Mouse (Mus musculus) midbrain, embryonic 15.5 days (tissue): Measurements from ENCODE around the gene Kansl1. TPM values are rescaled to one million over a fixed set of nuclear protein-coding genes. Genes with fewer than 3 reads are reported as not detected.

Source experiments
- ATAC-seq: fragments of 200-750 bp; cut with Nextera tagmentation; replicated peaks from 2 replicates; pipeline ENCODE4 v1.8.0; 2017; ENCODE audit warnings: moderate TSS enrichment
- H3K27ac ChIP-seq: fragments of 300-500 bp; sonication (generic); 2 replicates; pipeline ENCODE4 v1.5.1; 2015; ENCODE audit warnings: mild to moderate bottlenecking, inconsistent platforms
- H3K27me3 ChIP-seq: fragments of 300-500 bp; sonication (generic); replicated peaks from 2 replicates; pipeline ENCODE4 v1.6.1; 2015; ENCODE audit warnings: inconsistent platforms
- H3K36me3 ChIP-seq: fragments of 300-500 bp; sonication (generic); replicated peaks from 2 replicates; pipeline ENCODE4 v1.6.1; 2015; ENCODE audit warnings: inconsistent platforms
- H3K4me1 ChIP-seq: fragments of 300-500 bp; sonication (generic); 2 replicates; pipeline ENCODE4 v1.6.1; 2015; ENCODE audit warnings: inconsistent platforms
- H3K4me2 ChIP-seq: fragments of 300-500 bp; sonication (generic); 2 replicates; pipeline ENCODE4 v1.6.1; 2015; ENCODE audit warnings: inconsistent platforms, mild to moderate bottlenecking, moderate library complexity
- H3K4me3 ChIP-seq: fragments of 300-500 bp; sonication (generic); 2 replicates; pipeline ENCODE4 v1.5.1; 2015; ENCODE audit warnings: mild to moderate bottlenecking, inconsistent platforms
- H3K9ac ChIP-seq: fragments of 300-500 bp; sonication (generic); 2 replicates; pipeline ENCODE4 v1.6.1; 2015; ENCODE audit warnings: mild to moderate bottlenecking, inconsistent platforms
- H3K9me3 ChIP-seq: fragments of 300-500 bp; sonication (generic); 2 replicates; pipeline ENCODE4 v1.6.1; 2016; ENCODE audit warnings: inconsistent platforms
- WGBS: fragments of 180-500 bp; shearing (Covaris S2); methylation state at CpG from one replicate; pipeline ENCODE4 v1.1.7; 2015; ENCODE audit warnings: mixed read lengths; 5-methylcytosine and 5-hydroxymethylcytosine counted together
- polyA plus RNA-seq: library from polyadenylated mRNA; unstranded; fragments of >200 nt; fragmentation: Nextera tagmentation; extraction: Ambion mirVana; gene quantifications from 2 replicates; pipeline ENCODE4 v1.2.1, GENCODE M21; 2015

The Kansl1 gene
- polyA plus RNA-seq, 1 experiment from 2014 or later, result 31.1 TPM

GRCm38 (mm10) chr11:104435753-104436152 lies 32.9 kb downstream of the Kansl1 start:
- Histone ChIP-seq H3K4me1 (peaks cover 34% of the 10 kb centered on the region), H3K4me3 (no peak overlapping the region), H3K36me3 (no peaks in the 10 kb centered on the region), H3K9me3 (no peaks in the 10 kb centered on the region), H3K9ac (no peak overlapping the region), H3K27me3 (no peaks in the 10 kb centered on the region), H3K27ac (no peak overlapping the region), H3K4me2 (no peak overlapping the region)
- no peak for ATAC-seq

GRCm38 (mm10) chr11:104435141-104435540 lies 33.5 kb downstream of the Kansl1 start:
- H3K27me3 ChIP-seq, result no peaks in the 10 kb centered on the region
- H3K27ac ChIP-seq, result no peak overlapping the region
- 85% methylated on average over 1 of the region's 1 CpGs for WGBS
- no peak overlapping the region for H3K9ac ChIP-seq
- H3K4me3 ChIP-seq, result no peak overlapping the region
- H3K4me1 ChIP-seq, result peaks cover 34% of the 10 kb centered on the region
- no peak for ATAC-seq
- H3K9me3 ChIP-seq, result no peaks in the 10 kb centered on the region
- no peaks in the 10 kb centered on the region for H3K36me3 ChIP-seq
- no peak overlapping the region for H3K4me2 ChIP-seq

GRCm38 (mm10) chr11:104432251-104432650 lies 36.4 kb downstream of the Kansl1 start:
- no peaks in the 10 kb centered on the region for H3K27me3 ChIP-seq
- H3K9me3 ChIP-seq, result no peaks in the 10 kb centered on the region
- peaks cover 16% of the 10 kb centered on the region for H3K4me1 ChIP-seq
- H3K4me2 ChIP-seq, result no peak overlapping the region
- no peak overlapping the region for H3K27ac ChIP-seq
- ATAC-seq, result no peak
- H3K36me3 ChIP-seq, result no peaks in the 10 kb centered on the region
- no peak overlapping the region for H3K4me3 ChIP-seq
- H3K9ac ChIP-seq, result no peak overlapping the region

- no peak overlapping the region for H3K4me2 ChIP-seq
- 79% methylated on average over 1 of the region's 1 CpGs for WGBS
- ATAC-seq, result no peak
Observed at GRCm38 (mm10) chr11:104431807-104432206, 36.9 kb downstream of the Kansl1 start.

GRCm38 (mm10) chr11:104424727-104425416 lies 43.8 kb downstream of the Kansl1 start:
- Histone ChIP-seq H3K36me3 (peaks cover 10% of the 10 kb centered on the region; the same call in 1 of the 2 replicates), H3K4me1 (peaks cover 8% of the 10 kb centered on the region), H3K9me3 (no peaks in the 10 kb centered on the region), H3K4me3 (no peak overlapping the region), H3K9ac (no peak overlapping the region), H3K27ac (no peak overlapping the region), H3K4me2 (no peak overlapping the region), H3K27me3 (no peaks in the 10 kb centered on the region)
- ATAC-seq, result no peak
- 85% methylated on average over 16 of the region's 16 CpGs for WGBS

More at GRCm38 (mm10) chr11:104431807-104432206, 36.9 kb downstream of the Kansl1 start:
- Histone ChIP-seq H3K9me3 (no peaks in the 10 kb centered on the region), H3K9ac (no peak overlapping the region), H3K27ac (no peak overlapping the region), H3K4me1 (peaks cover 13% of the 10 kb centered on the region; the same call in 1 of the 2 replicates), H3K27me3 (no peaks in the 10 kb centered on the region), H3K36me3 (no peaks in the 10 kb centered on the region), H3K4me3 (no peak overlapping the region)

GRCm38 (mm10) chr11:104412254-104412653 lies 56.4 kb downstream of the Kansl1 start:
- no peaks in the 10 kb centered on the region for H3K27me3 ChIP-seq
- no peak for ATAC-seq
- no peaks in the 10 kb centered on the region for H3K36me3 ChIP-seq
- H3K4me3 ChIP-seq, result no peak overlapping the region
- no peak overlapping the region for H3K9ac ChIP-seq
- 0 out of 2 replicates have a peak, but pooled peaks cover 3% of the 10 kb centered on the region for H3K4me1 ChIP-seq
- no peaks in the 10 kb centered on the region for H3K9me3 ChIP-seq
- H3K27ac ChIP-seq, result no peak overlapping the region
- no peak overlapping the region for H3K4me2 ChIP-seq

GRCm38 (mm10) chr11:104407391-104407790 lies 61.3 kb downstream of the Kansl1 start:
- Histone ChIP-seq H3K36me3 (no peaks in the 10 kb centered on the region), H3K27ac (no peak overlapping the region), H3K9ac (no peak overlapping the region), H3K27me3 (no peaks in the 10 kb centered on the region), H3K4me1 (0 out of 2 replicates have a peak, but pooled peaks cover 3% of the 10 kb centered on the region), H3K9me3 (no peaks in the 10 kb centered on the region), H3K4me3 (no peak overlapping the region), H3K4me2 (no peak overlapping the region)
- WGBS, result 43% methylated on average over 2 of the region's 2 CpGs
- no peak for ATAC-seq

- H3K4me1 ChIP-seq, result peaks cover 20% of the 10 kb centered on the region
- H3K36me3 ChIP-seq, result no peaks in the 10 kb centered on the region
- H3K27me3 ChIP-seq, result no peaks in the 10 kb centered on the region
- no peak overlapping the region for H3K4me3 ChIP-seq
- no peak overlapping the region for H3K9ac ChIP-seq
- no peak overlapping the region for H3K27ac ChIP-seq
- 46% methylated on average over 5 of the region's 5 CpGs for WGBS
- H3K4me2 ChIP-seq, result no peak overlapping the region
- ATAC-seq, result no peak
- H3K9me3 ChIP-seq, result no peaks in the 10 kb centered on the region
Observed at GRCm38 (mm10) chr11:104400961-104401360, 67.7 kb downstream of the Kansl1 start.

GRCm38 (mm10) chr11:104399459-104400216 lies 69.0 kb downstream of the Kansl1 start:
- Histone ChIP-seq H3K4me3 (no peak overlapping the region), H3K4me2 (no peak overlapping the region), H3K27me3 (no peaks in the 10 kb centered on the region), H3K36me3 (no peaks in the 10 kb centered on the region), H3K27ac (no peak overlapping the region), H3K9ac (no peak overlapping the region), H3K4me1 (peaks cover 20% of the 10 kb centered on the region), H3K9me3 (no peaks in the 10 kb centered on the region)
- 59% methylated on average over 4 of the region's 4 CpGs for WGBS
- no peak for ATAC-seq

GRCm38 (mm10) chr11:104395648-104396047 lies 73.0 kb downstream of the Kansl1 start:
- WGBS, result 93% methylated on average over 2 of the region's 2 CpGs
- no peaks in the 10 kb centered on the region for H3K36me3 ChIP-seq
- no peak overlapping the region for H3K4me2 ChIP-seq
- no peak overlapping the region for H3K27ac ChIP-seq
- no peak overlapping the region for H3K9ac ChIP-seq
- H3K27me3 ChIP-seq, result no peaks in the 10 kb centered on the region
- ATAC-seq, result no peak
- no peak overlapping the region for H3K4me3 ChIP-seq
- H3K4me1 ChIP-seq, result peaks cover 11% of the 10 kb centered on the region
- no peaks in the 10 kb centered on the region for H3K9me3 ChIP-seq

- Histone ChIP-seq H3K9ac (no peak overlapping the region), H3K27ac (no peak overlapping the region), H3K36me3 (no peaks in the 10 kb centered on the region), H3K4me3 (no peak overlapping the region), H3K9me3 (no peaks in the 10 kb centered on the region), H3K27me3 (no peaks in the 10 kb centered on the region), H3K4me2 (no peak overlapping the region), H3K4me1 (no peaks in the 10 kb centered on the region)
- WGBS, result 85% methylated on average over 6 of the region's 6 CpGs
- ATAC-seq, result no peak
Observed at GRCm38 (mm10) chr11:104393196-104393595, 75.5 kb downstream of the Kansl1 start.

GRCm38 (mm10) chr11:104392153-104392552 lies 76.5 kb downstream of the Kansl1 start:
- no peak overlapping the region for H3K4me3 ChIP-seq
- no peaks in the 10 kb centered on the region for H3K27me3 ChIP-seq
- H3K4me1 ChIP-seq, result no peaks in the 10 kb centered on the region
- H3K9me3 ChIP-seq, result no peaks in the 10 kb centered on the region
- H3K36me3 ChIP-seq, result no peaks in the 10 kb centered on the region
- H3K4me2 ChIP-seq, result no peak overlapping the region
- no peak overlapping the region for H3K9ac ChIP-seq
- no peak overlapping the region for H3K27ac ChIP-seq
- 83% methylated on average over 1 of the region's 1 CpGs for WGBS
- ATAC-seq, result no peak

- H3K27ac ChIP-seq, result no peak overlapping the region
- H3K36me3 ChIP-seq, result no peaks in the 10 kb centered on the region
- no peak overlapping the region for H3K4me2 ChIP-seq
- no peak overlapping the region for H3K4me3 ChIP-seq
- no peaks in the 10 kb centered on the region for H3K4me1 ChIP-seq
- 91% methylated on average over 1 of the region's 1 CpGs for WGBS
- no peaks in the 10 kb centered on the region for H3K9me3 ChIP-seq
- ATAC-seq, result no peak
- no peaks in the 10 kb centered on the region for H3K27me3 ChIP-seq
- H3K9ac ChIP-seq, result no peak overlapping the region
Observed at GRCm38 (mm10) chr11:104387284-104387683, 81.4 kb downstream of the Kansl1 start.
